Mouse (Mus musculus): Measurements from ENCODE around the gene Akap6.

GRCm38 (mm10) chr12:53057606-53058005 lies 358.4 kb downstream of the Akap6 start:
- TF ChIP-seq POLR2A (IDR thresholded peaks at IDR 0.05; ENCODE audit: borderline replicate concordance, extremely low read depth, insufficient read depth, insufficient read length, poor library complexity, severe bottlenecking): no peak
- no peak for TF ChIP-seq CTCF (IDR thresholded peaks at IDR 0.05; ENCODE audit: borderline replicate concordance, extremely low read depth, insufficient read depth, insufficient read length)
